Mouse (Mus musculus): ENCODE measurements at regions not wholly inside any gene's neighbourhood (a gene's known extent, or its start where the extent isn't known, plus 50 kb on each side); places are given as distances from the start of the nearest gene placed in this dataset.

GRCm38 (mm10) chr19:30380515-30381206, 147.9 kb downstream of the Mbl2 start:
- no peak overlapping the region for H3K4me3 ChIP-seq (replicated peaks; ENCODE audit: low read depth, low read length)
- H3K27ac ChIP-seq (replicated peaks; ENCODE audit: low read depth, low read length) = no peak overlapping the region
- no peaks in the 10 kb centered on the region for H3K4me1 ChIP-seq (ENCODE audit: control insufficient read depth, insufficient read depth, low read length)
- H3K36me3 ChIP-seq (ENCODE audit: control insufficient read depth, insufficient read depth, low read length) = no peaks in the 10 kb centered on the region
- H3K9ac ChIP-seq (replicated peaks; ENCODE audit: low read length) = no peak overlapping the region
- H3K9me3 ChIP-seq (ENCODE audit: control insufficient read depth, low read length) = no peaks in the 10 kb centered on the region
- no peaks in the 10 kb centered on the region for H3K27me3 ChIP-seq (ENCODE audit: control insufficient read depth, insufficient read depth, low read length)
- DNase-seq = no peak
- no peak overlapping the region for H3K4me2 ChIP-seq (ENCODE audit: low read length)
- no peak for ATAC-seq (ENCODE audit: low FRiP score, low TSS enrichment)
- whole genome bisulfite sequencing = 89% methylated on average over 6 of the region's 6 CpGs

GRCm38 (mm10) chr19:30393791-30394190, 155.7 kb downstream of the Dkk1 start:
- Histone ChIP-seq H3K4me2 (ENCODE audit: low read length) (no peak overlapping the region), H3K27me3 (ENCODE audit: control insufficient read depth, insufficient read depth, low read length) (no peaks in the 10 kb centered on the region), H3K36me3 (ENCODE audit: control insufficient read depth, insufficient read depth, low read length) (no peaks in the 10 kb centered on the region), H3K27ac (replicated peaks; ENCODE audit: low read depth, low read length) (no peak overlapping the region), H3K4me1 (ENCODE audit: control insufficient read depth, insufficient read depth, low read length) (no peaks in the 10 kb centered on the region), H3K9me3 (ENCODE audit: control insufficient read depth, low read length) (no peaks in the 10 kb centered on the region), H3K4me3 (replicated peaks; ENCODE audit: low read depth, low read length) (no peak overlapping the region), H3K9ac (replicated peaks; ENCODE audit: low read length) (no peak overlapping the region)
- DNase-seq (no peak), ATAC-seq (ENCODE audit: low FRiP score, low TSS enrichment) (no peak)
- WGBS = 81% methylated on average over 5 of the region's 5 CpGs

- 47% methylated on average over 6 of the region's 6 CpGs for WGBS
- ATAC-seq (ENCODE audit: low FRiP score, low TSS enrichment) (no peak; the same call in 1 of the 2 replicates), DNase-seq (no peak)
- Histone ChIP-seq H3K36me3 (ENCODE audit: control insufficient read depth, insufficient read depth, low read length) (no peaks in the 10 kb centered on the region), H3K9me3 (ENCODE audit: control insufficient read depth, low read length) (no peaks in the 10 kb centered on the region), H3K27ac (replicated peaks; ENCODE audit: low read depth, low read length) (no peak overlapping the region), H3K27me3 (ENCODE audit: control insufficient read depth, insufficient read depth, low read length) (no peaks in the 10 kb centered on the region), H3K4me1 (ENCODE audit: control insufficient read depth, insufficient read depth, low read length) (no peaks in the 10 kb centered on the region), H3K9ac (replicated peaks; ENCODE audit: low read length) (no peak overlapping the region), H3K4me2 (ENCODE audit: low read length) (no peak overlapping the region), H3K4me3 (replicated peaks; ENCODE audit: low read depth, low read length) (no peak overlapping the region)
Measured at GRCm38 (mm10) chr19:30406943-30407342, 142.5 kb downstream of the Dkk1 start.

- Histone ChIP-seq H3K27ac (replicated peaks; ENCODE audit: low read depth, low read length) (0 out of 2 replicates have a peak overlapping the region, but pooled peaks have one; percentile 14), H3K4me2 (ENCODE audit: low read length) (peak overlapping the region; percentile 38), H3K27me3 (ENCODE audit: control insufficient read depth, insufficient read depth, low read length) (no peaks in the 10 kb centered on the region), H3K9ac (replicated peaks; ENCODE audit: low read length) (0 out of 2 replicates have a peak overlapping the region, but pooled peaks have one; percentile 1), H3K9me3 (ENCODE audit: control insufficient read depth, low read length) (no peaks in the 10 kb centered on the region), H3K36me3 (ENCODE audit: control insufficient read depth, insufficient read depth, low read length) (no peaks in the 10 kb centered on the region), H3K4me3 (replicated peaks; ENCODE audit: low read depth, low read length) (0 out of 2 replicates have a peak overlapping the region, but pooled peaks have one; percentile 5), H3K4me1 (ENCODE audit: control insufficient read depth, insufficient read depth, low read length) (no peaks in the 10 kb centered on the region)
- 15% methylated on average over 10 of the region's 10 CpGs for WGBS
- ATAC-seq (ENCODE audit: low FRiP score, low TSS enrichment) (peak; percentile 81; the same call in 1 of the 2 replicates), DNase-seq (peak; percentile 87)
Measured at GRCm38 (mm10) chr19:30419556-30420280, 129.7 kb downstream of the Dkk1 start.

- H3K27me3 ChIP-seq (ENCODE audit: control insufficient read depth, insufficient read depth, low read length) = no peaks in the 10 kb centered on the region
- no peaks in the 10 kb centered on the region for H3K4me1 ChIP-seq (ENCODE audit: control insufficient read depth, insufficient read depth, low read length)
- H3K4me3 ChIP-seq (replicated peaks; ENCODE audit: low read depth, low read length) = no peak overlapping the region
- no peaks in the 10 kb centered on the region for H3K9me3 ChIP-seq (ENCODE audit: control insufficient read depth, low read length)
- no peak overlapping the region for H3K4me2 ChIP-seq (ENCODE audit: low read length)
- DNase-seq (no peak), ATAC-seq (ENCODE audit: low FRiP score, low TSS enrichment) (no peak)
- H3K9ac ChIP-seq (replicated peaks; ENCODE audit: low read length) = no peak overlapping the region
- H3K36me3 ChIP-seq (ENCODE audit: control insufficient read depth, insufficient read depth, low read length) = no peaks in the 10 kb centered on the region
- no peak overlapping the region for H3K27ac ChIP-seq (replicated peaks; ENCODE audit: low read depth, low read length)
- WGBS = 94% methylated on average over 2 of the region's 2 CpGs
Measured at GRCm38 (mm10) chr19:30425627-30426026, 123.8 kb downstream of the Dkk1 start.

GRCm38 (mm10) chr19:30427484-30427883, 122.0 kb downstream of the Dkk1 start:
- Histone ChIP-seq H3K27ac (replicated peaks; ENCODE audit: low read depth, low read length) (no peak overlapping the region), H3K4me1 (ENCODE audit: control insufficient read depth, insufficient read depth, low read length) (no peaks in the 10 kb centered on the region), H3K9ac (replicated peaks; ENCODE audit: low read length) (no peak overlapping the region), H3K36me3 (ENCODE audit: control insufficient read depth, insufficient read depth, low read length) (no peaks in the 10 kb centered on the region), H3K27me3 (ENCODE audit: control insufficient read depth, insufficient read depth, low read length) (no peaks in the 10 kb centered on the region), H3K4me2 (ENCODE audit: low read length) (no peak overlapping the region), H3K4me3 (replicated peaks; ENCODE audit: low read depth, low read length) (no peak overlapping the region), H3K9me3 (ENCODE audit: control insufficient read depth, low read length) (no peaks in the 10 kb centered on the region)
- DNase-seq (peak; percentile 30), ATAC-seq (ENCODE audit: low FRiP score, low TSS enrichment) (no peak)
- WGBS = 6% methylated on average over 2 of the region's 2 CpGs

- H3K4me1 ChIP-seq (ENCODE audit: control insufficient read depth, insufficient read depth, low read length) = no peaks in the 10 kb centered on the region
- no peak for ATAC-seq (ENCODE audit: low FRiP score, low TSS enrichment)
- no peak overlapping the region for H3K27ac ChIP-seq (replicated peaks; ENCODE audit: low read depth, low read length)
- H3K4me3 ChIP-seq (replicated peaks; ENCODE audit: low read depth, low read length) = no peak overlapping the region
- H3K36me3 ChIP-seq (ENCODE audit: control insufficient read depth, insufficient read depth, low read length) = no peaks in the 10 kb centered on the region
- no peaks in the 10 kb centered on the region for H3K27me3 ChIP-seq (ENCODE audit: control insufficient read depth, insufficient read depth, low read length)
- H3K9ac ChIP-seq (replicated peaks; ENCODE audit: low read length) = no peak overlapping the region
- no peak for DNase-seq
- no peaks in the 10 kb centered on the region for H3K9me3 ChIP-seq (ENCODE audit: control insufficient read depth, low read length)
- H3K4me2 ChIP-seq (ENCODE audit: low read length) = no peak overlapping the region
- 95% methylated on average over 1 of the region's 1 CpGs for WGBS
Measured at GRCm38 (mm10) chr19:30433141-30433540, 116.3 kb downstream of the Dkk1 start.

GRCm38 (mm10) chr19:30435054-30435738, 114.3 kb downstream of the Dkk1 start:
- Histone ChIP-seq H3K4me3 (replicated peaks; ENCODE audit: low read depth, low read length) (no peak overlapping the region), H3K4me2 (ENCODE audit: low read length) (no peak overlapping the region), H3K27me3 (ENCODE audit: control insufficient read depth, insufficient read depth, low read length) (no peaks in the 10 kb centered on the region), H3K4me1 (ENCODE audit: control insufficient read depth, insufficient read depth, low read length) (no peaks in the 10 kb centered on the region), H3K9ac (replicated peaks; ENCODE audit: low read length) (no peak overlapping the region), H3K9me3 (ENCODE audit: control insufficient read depth, low read length) (no peaks in the 10 kb centered on the region), H3K27ac (replicated peaks; ENCODE audit: low read depth, low read length) (no peak overlapping the region), H3K36me3 (ENCODE audit: control insufficient read depth, insufficient read depth, low read length) (no peaks in the 10 kb centered on the region)
- DNase-seq (no peak), ATAC-seq (ENCODE audit: low FRiP score, low TSS enrichment) (no peak)
- 62% methylated on average over 12 of the region's 12 CpGs for WGBS

Data from midbrain, embryonic 14.5 days (tissue).